Mouse (Mus musculus) stomach, postnatal 0 days (tissue): ENCODE data around the gene Sapcd1. TPM values are rescaled to one million over a fixed set of nuclear protein-coding genes. Genes with fewer than 3 reads are reported as not detected.

Experiments
- ATAC-seq: fragments of 200-750 bp; cut with Nextera tagmentation; 2 replicates; pipeline ENCODE4 v1.8.0; 2017; ENCODE audit not compliant: low FRiP score, low TSS enrichment
- DNase-seq: peaks from one replicate; pipeline ENCODE4 v3.0.0-alpha.2; 2016; ENCODE audit warnings: low spot score
- H3K27ac ChIP-seq: fragments of 300-500 bp; sonication (generic); replicated peaks from 2 replicates; pipeline ENCODE4 v1.5.1; 2014; ENCODE audit warnings: mild to moderate bottlenecking, control low read depth
- H3K27me3 ChIP-seq: fragments of 300-500 bp; sonication (generic); 2 replicates; pipeline ENCODE4 v1.6.1; 2014; ENCODE audit warnings: low read length; ENCODE audit not compliant: control insufficient read depth, insufficient read depth
- H3K36me3 ChIP-seq: fragments of 300-500 bp; sonication (generic); 2 replicates; pipeline ENCODE4 v1.6.1; 2014; ENCODE audit warnings: low read length, mixed read lengths; ENCODE audit not compliant: control insufficient read depth, insufficient read depth
- H3K4me1 ChIP-seq: fragments of 300-500 bp; sonication (generic); replicated peaks from 2 replicates; pipeline ENCODE4 v1.6.1; 2014; ENCODE audit warnings: antibody characterized with exemption; ENCODE audit not compliant: control insufficient read depth, insufficient read depth
- H3K4me2 ChIP-seq: fragments of 300-500 bp; sonication (generic); replicated peaks from 2 replicates; pipeline ENCODE4 v1.6.1; 2014; ENCODE audit warnings: low read depth, mild to moderate bottlenecking, control low read depth, moderate library complexity
- H3K4me3 ChIP-seq: fragments of 300-500 bp; sonication (generic); 2 replicates; pipeline ENCODE4 v1.5.1; 2014; ENCODE audit warnings: low read depth, low read length, control low read depth
- H3K9ac ChIP-seq: fragments of 300-500 bp; sonication (generic); 2 replicates; pipeline ENCODE4 v1.6.1; 2014; ENCODE audit warnings: mild to moderate bottlenecking, low read length, control low read depth, mixed read lengths
- H3K9me3 ChIP-seq: fragments of 300-500 bp; sonication (generic); 2 replicates; pipeline ENCODE4 v1.6.1; 2016; ENCODE audit warnings: low read length; ENCODE audit not compliant: control insufficient read depth
- CTCF ChIP-seq: IDR thresholded peaks from 2 replicates; pipeline ENCODE4 v1.5.1; 2016; ENCODE audit warnings: antibody characterized with exemption, low read depth, mild to moderate bottlenecking, moderate library complexity
- EP300 ChIP-seq: optimal IDR thresholded peaks from 2 replicates; pipeline ENCODE3; 2016; ENCODE audit warnings: antibody characterized with exemption
- WGBS: fragments of 180-500 bp; shearing (Covaris S2); extraction: QIAGEN DNeasy Blood & Tissue Kit; methylation state at CpG from one replicate; pipeline ENCODE4 v1.1.7; 2014; 5-methylcytosine and 5-hydroxymethylcytosine counted together
- polyA plus RNA-seq: library from polyadenylated mRNA; unstranded; fragments of >200 nt; fragmentation: Nextera tagmentation; extraction: Ambion mirVana; gene quantifications from 2 replicates; pipeline ENCODE4 v1.2.1, GENCODE M21; 2015

Gene Sapcd1
- polyA plus RNA-seq, 1 experiment from 2014 or later = 8.0 TPM

- no peak overlapping the region for H3K27ac ChIP-seq
- no peaks in the 10 kb centered on the region for H3K9me3 ChIP-seq
- no peak overlapping the region for H3K4me2 ChIP-seq
- ATAC-seq = no peak
- no peaks in the 10 kb centered on the region for H3K4me1 ChIP-seq
- H3K9ac ChIP-seq = no peak overlapping the region
- DNase-seq = no peak
- H3K4me3 ChIP-seq = no peak overlapping the region
- TF ChIP-seq EP300 (no peak), CTCF (no peak)
- H3K27me3 ChIP-seq = no peaks in the 10 kb centered on the region
- H3K36me3 ChIP-seq = peaks cover 24% of the 10 kb centered on the region
- 65% methylated on average over 14 of the region's 14 CpGs for WGBS
Measured at GRCm38 (mm10) chr17:35017706-35018030, 10.1 kb downstream of the Sapcd1 start.

DNA sequence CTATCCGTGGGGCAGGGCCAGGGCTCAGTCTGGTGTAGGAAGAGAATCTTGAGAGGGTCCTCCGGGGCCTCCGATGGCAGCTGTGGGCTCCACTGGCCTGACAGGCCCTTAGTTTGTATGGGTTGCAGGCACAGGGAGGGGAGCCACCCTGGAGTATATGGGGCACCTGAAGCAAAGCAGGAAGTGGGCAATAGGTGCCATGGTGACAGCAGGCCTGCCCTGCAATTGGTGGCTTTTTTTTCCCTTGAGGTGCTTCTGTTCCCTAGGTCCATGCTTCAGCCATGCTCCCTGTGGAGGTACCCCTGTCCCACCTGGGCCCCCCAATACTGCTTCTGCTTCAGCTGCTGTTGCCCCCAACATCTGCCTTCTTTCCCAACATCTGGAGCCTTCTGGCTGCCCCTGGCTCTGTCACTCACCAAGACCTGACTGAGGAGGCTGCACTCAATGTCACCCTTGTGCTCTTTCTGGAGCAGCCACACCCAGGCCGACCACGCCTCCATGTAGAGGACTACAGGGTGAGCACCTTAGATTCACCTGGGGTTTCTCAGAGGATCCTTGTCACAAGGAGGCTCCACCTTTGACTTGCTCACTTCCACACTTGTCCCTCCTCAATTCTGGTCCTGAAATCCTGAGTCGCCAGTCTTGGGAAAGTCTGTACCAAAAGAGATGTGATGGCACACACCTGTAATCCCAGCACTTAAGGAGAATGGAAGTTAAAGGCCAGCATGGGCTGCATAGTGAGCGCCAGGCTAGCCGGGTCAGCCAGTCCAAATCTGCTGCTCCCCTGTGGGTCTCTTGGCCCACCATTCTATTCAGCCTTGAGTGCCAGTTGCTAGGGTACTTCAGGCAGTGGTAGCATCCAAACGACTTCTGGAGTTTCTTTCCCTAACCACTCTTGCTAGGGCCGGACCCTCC, 10.8 kb downstream of the Sapcd1 start:
- DNase-seq = peak; percentile 53
- Histone ChIP-seq H3K4me2 (no peak overlapping the region), H3K27ac (peak overlapping the region; percentile 76), H3K36me3 (peaks cover 28% of the 10 kb centered on the region), H3K9ac (peak overlapping the region; percentile 4; the same call in 1 of the 2 replicates), H3K4me1 (no peaks in the 10 kb centered on the region), H3K9me3 (no peaks in the 10 kb centered on the region), H3K4me3 (no peak overlapping the region), H3K27me3 (no peaks in the 10 kb centered on the region)
- TF ChIP-seq CTCF (no peak), EP300 (no peak)
- WGBS = 71% methylated on average over 10 of the region's 10 CpGs
- ATAC-seq = peak; percentile 13; the same call in 1 of the 2 replicates

DNA sequence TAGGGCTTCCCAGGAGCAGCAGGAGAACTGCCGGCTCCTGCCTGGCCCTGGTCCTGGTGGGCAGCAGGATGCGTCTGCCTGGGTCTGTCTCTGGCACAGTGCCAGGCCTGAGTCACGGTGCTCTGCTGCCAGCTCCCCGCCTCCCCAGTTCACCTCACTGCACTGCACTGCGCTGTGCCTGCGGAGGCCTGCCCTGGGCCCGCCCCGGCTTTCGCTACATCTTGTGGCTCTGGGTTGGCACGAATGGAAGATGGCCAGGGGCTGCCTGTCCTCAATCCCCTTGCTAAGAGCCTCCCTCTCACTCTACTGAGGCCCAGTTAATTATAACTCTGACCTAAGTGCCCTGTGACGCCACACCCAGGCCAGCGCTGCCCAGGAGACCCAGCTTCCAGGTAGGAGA, 11.4 kb downstream of the Sapcd1 start, which contains the start of gene Vwa7:
TSS of gene Vwa7 (plus strand) at position 204 of the 400 bp plus-strand sequence.
- H3K9me3 ChIP-seq = no peaks in the 10 kb centered on the region
- H3K36me3 ChIP-seq = peaks cover 34% of the 10 kb centered on the region
- H3K9ac ChIP-seq = peak within 1 kb of the TSS; percentile 4; the same call in 1 of the 2 replicates
- no peaks in the 10 kb centered on the region for H3K4me1 ChIP-seq
- TF ChIP-seq CTCF (no peak), EP300 (no peak)
- ATAC-seq = peak; percentile 51
- no peaks in the 10 kb centered on the region for H3K27me3 ChIP-seq
- DNase-seq = peak; percentile 71
- H3K27ac ChIP-seq = peak within 1 kb of the TSS; percentile 76
- no peak within 1 kb of the TSS for H3K4me2 ChIP-seq
- no peak within 1 kb of the TSS for H3K4me3 ChIP-seq
- WGBS = 24% methylated on average over 11 of the region's 12 CpGs

- no peak overlapping the region for H3K4me3 ChIP-seq
- no peaks in the 10 kb centered on the region for H3K9me3 ChIP-seq
- no peak for DNase-seq
- no peaks in the 10 kb centered on the region for H3K27me3 ChIP-seq
- H3K4me2 ChIP-seq = no peak overlapping the region
- no peak for ATAC-seq
- 87% methylated on average over 16 of the region's 16 CpGs for WGBS
- H3K9ac ChIP-seq = no peak overlapping the region
- no peaks in the 10 kb centered on the region for H3K4me1 ChIP-seq
- TF ChIP-seq EP300 (no peak), CTCF (no peak)
- no peak overlapping the region for H3K27ac ChIP-seq
- H3K36me3 ChIP-seq = peaks cover 44% of the 10 kb centered on the region
Measured at GRCm38 (mm10) chr17:35015296-35015695, 12.5 kb downstream of the Sapcd1 start.

GRCm38 (mm10) chr17:35013221-35013620, 14.6 kb downstream of the Sapcd1 start:
- Histone ChIP-seq H3K4me1 (no peaks in the 10 kb centered on the region), H3K36me3 (peaks cover 46% of the 10 kb centered on the region), H3K27ac (no peak overlapping the region), H3K9me3 (no peaks in the 10 kb centered on the region), H3K4me3 (no peak overlapping the region), H3K4me2 (no peak overlapping the region), H3K27me3 (no peaks in the 10 kb centered on the region), H3K9ac (no peak overlapping the region)
- WGBS = 74% methylated on average over 6 of the region's 6 CpGs
- no peak for ATAC-seq
- TF ChIP-seq EP300 (no peak), CTCF (no peak)
- DNase-seq = no peak

DNA sequence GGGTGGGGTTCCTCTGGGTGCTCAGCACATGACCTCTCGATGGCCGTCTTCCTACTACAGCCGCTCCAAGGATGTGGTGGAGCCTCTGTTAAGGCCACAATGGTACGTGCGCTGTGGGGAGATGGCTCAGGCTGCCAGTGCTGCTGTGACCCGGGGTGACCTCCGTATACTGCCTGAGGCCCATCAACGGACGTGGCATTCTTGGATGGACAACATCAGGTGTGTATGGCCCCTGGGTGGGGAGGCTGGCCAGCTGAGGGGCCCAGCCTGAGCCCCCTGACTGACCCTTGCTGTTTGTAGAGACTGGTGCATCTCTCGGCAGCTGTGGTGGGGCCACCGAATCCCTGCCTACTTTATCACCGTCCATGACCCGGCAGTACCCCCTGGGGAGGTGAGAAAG, 15.4 kb downstream of the Sapcd1 start:
- no peak overlapping the region for H3K4me3 ChIP-seq
- no peak overlapping the region for H3K9ac ChIP-seq
- TF ChIP-seq CTCF (no peak), EP300 (no peak)
- no peaks in the 10 kb centered on the region for H3K4me1 ChIP-seq
- no peak overlapping the region for H3K4me2 ChIP-seq
- H3K27ac ChIP-seq = no peak overlapping the region
- ATAC-seq (no peak), DNase-seq (no peak)
- H3K27me3 ChIP-seq = no peaks in the 10 kb centered on the region
- H3K36me3 ChIP-seq = peaks cover 48% of the 10 kb centered on the region
- H3K9me3 ChIP-seq = no peaks in the 10 kb centered on the region
- 78% methylated on average over 13 of the region's 13 CpGs for WGBS
